Mouse (Mus musculus): ENCODE results near the gene Tceanc2. TPM values are rescaled to one million over a fixed set of nuclear protein-coding genes. Genes with fewer than 3 reads are reported as not detected.

Tceanc2 gene
- total RNA-seq, 2 experiments from 2014 or later, result 17.5 to 19.8 TPM

- intact Hi-C loops (cut with DNase I), result no loop called here
- no peak for DNase-seq (ENCODE audit: low spot score in 2 of 2)
Measured at GRCm38 (mm10) chr4:107098375-107098774, 80.5 kb downstream of the Tceanc2 start.

GRCm38 (mm10) chr4:107097871-107098270, 81.0 kb downstream of the Tceanc2 start:
- DNase-seq (ENCODE audit: low spot score in 2 of 2), result no peak
- intact Hi-C loops (cut with DNase I), result no loop called here

- no peak for DNase-seq (ENCODE audit: low spot score in 2 of 2)
- intact Hi-C loops (cut with DNase I), result no loop called here
Measured at GRCm38 (mm10) chr4:107096841-107097373, 82.0 kb downstream of the Tceanc2 start, which contains the start of gene Cdcp2. Gene Cdcp2, plus strand, starts transcription at chr4:107096891.

- intact Hi-C loops (cut with DNase I), result no loop called here
- DNase-seq (ENCODE audit: low spot score in 2 of 2), result no peak
Measured at GRCm38 (mm10) chr4:107096043-107096442, 82.9 kb downstream of the Tceanc2 start.

- DNase-seq (ENCODE audit: low spot score in 2 of 2), result no peak
- intact Hi-C loops (cut with DNase I), result no loop called here
Measured at GRCm38 (mm10) chr4:107094484-107095187, 84.3 kb downstream of the Tceanc2 start.

GRCm38 (mm10) chr4:107091696-107092095, 87.2 kb downstream of the Tceanc2 start:
- intact Hi-C loops (cut with DNase I), result no loop called here
- DNase-seq (ENCODE audit: low spot score in 2 of 2), result no peak

- intact Hi-C loops (cut with DNase I), result no loop called here
- peak; percentile 81 to 92 for DNase-seq (ENCODE audit: low spot score in 2 of 2)
Measured at GRCm38 (mm10) chr4:107084858-107085257, 94.1 kb downstream of the Tceanc2 start.

GRCm38 (mm10) chr4:107084343-107084742, 94.6 kb downstream of the Tceanc2 start:
- intact Hi-C loops (cut with DNase I), result no loop called here
- peak in 1 of 2 experiments; percentile 42 for DNase-seq (ENCODE audit: low spot score in 2 of 2)

Other genes starting within 250 kb of the Tceanc2 start
- 10 to 100 TPM; 64.9 to 67.0 TPM for gene Mrpl37, start 112.2 kb downstream of the Tceanc2 start, total RNA-seq (2021)
- 1 to 10 TPM; 4.6 to 7.7 TPM for gene Cyb5rl, start 112.1 kb downstream of the Tceanc2 start, total RNA-seq (2021)
- gene Cdcp2, start 82.2 kb downstream of the Tceanc2 start, total RNA-seq (2021), result not detected
- 100 to 1,000 TPM; 193 to 195 TPM for gene Tmem59, start 717 bp downstream of the Tceanc2 start, total RNA-seq (2021)
- under 1 TPM in 1 of 2 experiments, not detected in 1; 0.33 TPM for gene Ldlrad1, start 30.1 kb upstream of the Tceanc2 start, total RNA-seq (2021)
- 10 to 100 TPM; 34.0 to 37.9 TPM for gene Lrrc42, start 74.4 kb upstream of the Tceanc2 start, total RNA-seq (2021)
- gene Hspb11, start 74.5 kb upstream of the Tceanc2 start, total RNA-seq (2021), result 10 to 100 TPM; 21.5 to 22.1 TPM
- not detected for gene Dio1, start 128.1 kb upstream of the Tceanc2 start, total RNA-seq (2021)
- 10 to 100 TPM; 44.5 to 45.1 TPM for gene Yipf1, start 135.2 kb upstream of the Tceanc2 start, total RNA-seq (2021)
- gene Ndc1, start 188.7 kb upstream of the Tceanc2 start, total RNA-seq (2021), result 10 to 100 TPM; 14.6 to 18.8 TPM